Mouse (Mus musculus) cortical plate, adult 2 months (tissue): Measurements from ENCODE around the gene Lhx5. TPM values are rescaled to one million over a fixed set of nuclear protein-coding genes. Genes with fewer than 3 reads are reported as not detected.

Experiments
- H3K27ac ChIP-seq: fragments of 200-500 bp; 2 replicates; pipeline ENCODE4 v1.5.1; 2012; ENCODE audit warnings: low read length, control low read depth, inconsistent platforms; ENCODE audit not compliant: insufficient read depth
- H3K4me1 ChIP-seq: fragments of 200-500 bp; 2 replicates; pipeline ENCODE4 v1.6.1; 2011; ENCODE audit warnings: low read length; ENCODE audit not compliant: control insufficient read depth, insufficient read depth
- H3K4me3 ChIP-seq: fragments of 200-500 bp; 2 replicates; pipeline ENCODE4 v1.5.1; 2011; ENCODE audit warnings: mild to moderate bottlenecking, low read length, control low read depth; ENCODE audit not compliant: insufficient read depth
- CTCF ChIP-seq: fragments of 200-500 bp; IDR thresholded peaks from 2 replicates; pipeline ENCODE4 v1.5.1; 2011; ENCODE audit warnings: mild to moderate bottlenecking, control low read depth, low read length; ENCODE audit not compliant: insufficient read depth; ENCODE audit errors: extremely low read depth
- POLR2A ChIP-seq: fragments of 200-500 bp; IDR thresholded peaks from 2 replicates; pipeline ENCODE4 v1.6.1; 2011; ENCODE audit warnings: mild to moderate bottlenecking, low read length, control low read depth; ENCODE audit not compliant: insufficient read depth; ENCODE audit errors: extremely low read depth
- polyA plus RNA-seq: library from polyadenylated mRNA; depleted of rRNA; stranded (reverse); fragments of >200 nt; gene quantifications from 2 replicates; pipeline ENCODE4 v1.2.3, GENCODE M21; 2012; rRNA removed

Lhx5 gene
- 0.04 TPM in 1 of 2 replicates, not detected in the other for polyA plus RNA-seq

GRCm38 (mm10) chr5:120431649-120432485 lies at the start of gene Lhx5:
Lhx5 (plus strand) TSS chr5:120431699.
- Histone ChIP-seq H3K27ac (no peak within 1 kb of the TSS), H3K4me3 (no peak within 1 kb of the TSS), H3K4me1 (no peaks in the 10 kb centered on the region)

GRCm38 (mm10) chr5:120386361-120386760 lies 45.1 kb upstream of the Lhx5 start:
- H3K4me1 ChIP-seq, result no peaks in the 10 kb centered on the region
- TF ChIP-seq CTCF (no peak), POLR2A (no peak)
- no peak overlapping the region for H3K27ac ChIP-seq
- H3K4me3 ChIP-seq, result no peak overlapping the region

More at GRCm38 (mm10) chr5:120431649-120432485, at the start of gene Lhx5:
- TF ChIP-seq CTCF (no peak), POLR2A (no peak)

- no peaks in the 10 kb centered on the region for H3K4me1 ChIP-seq
- TF ChIP-seq CTCF (no peak), POLR2A (no peak)
- H3K4me3 ChIP-seq, result no peak overlapping the region
- H3K27ac ChIP-seq, result no peak overlapping the region
Measured at GRCm38 (mm10) chr5:120388765-120389164, 42.7 kb upstream of the Lhx5 start.

GRCm38 (mm10) chr5:120389973-120390372 lies 41.5 kb upstream of the Lhx5 start:
- Histone ChIP-seq H3K4me3 (no peak overlapping the region), H3K27ac (no peak overlapping the region), H3K4me1 (no peaks in the 10 kb centered on the region)
- TF ChIP-seq CTCF, result no peak
- no peak for TF ChIP-seq POLR2A

GRCm38 (mm10) chr5:120393871-120394667 lies 37.4 kb upstream of the Lhx5 start:
- TF ChIP-seq POLR2A (no peak), CTCF (no peak)
- Histone ChIP-seq H3K4me3 (no peak overlapping the region), H3K4me1 (no peaks in the 10 kb centered on the region), H3K27ac (no peak overlapping the region)

GRCm38 (mm10) chr5:120397988-120398387 lies 33.5 kb upstream of the Lhx5 start:
- no peak for TF ChIP-seq CTCF
- no peak for TF ChIP-seq POLR2A
- Histone ChIP-seq H3K4me1 (no peaks in the 10 kb centered on the region), H3K27ac (no peak overlapping the region), H3K4me3 (no peak overlapping the region)

- no peak overlapping the region for H3K27ac ChIP-seq
- H3K4me1 ChIP-seq, result no peaks in the 10 kb centered on the region
- no peak overlapping the region for H3K4me3 ChIP-seq
- TF ChIP-seq CTCF, result no peak
- TF ChIP-seq POLR2A, result no peak
Measured at GRCm38 (mm10) chr5:120404831-120405591, 26.5 kb upstream of the Lhx5 start.

GRCm38 (mm10) chr5:120408933-120409332 lies 22.6 kb upstream of the Lhx5 start:
- Histone ChIP-seq H3K4me1 (no peaks in the 10 kb centered on the region), H3K27ac (no peak overlapping the region), H3K4me3 (no peak overlapping the region; the same call in 1 of the 2 replicates)
- TF ChIP-seq POLR2A (no peak), CTCF (no peak)
